Mouse (Mus musculus): Measurements from ENCODE around the gene Nkg7.

DNA sequence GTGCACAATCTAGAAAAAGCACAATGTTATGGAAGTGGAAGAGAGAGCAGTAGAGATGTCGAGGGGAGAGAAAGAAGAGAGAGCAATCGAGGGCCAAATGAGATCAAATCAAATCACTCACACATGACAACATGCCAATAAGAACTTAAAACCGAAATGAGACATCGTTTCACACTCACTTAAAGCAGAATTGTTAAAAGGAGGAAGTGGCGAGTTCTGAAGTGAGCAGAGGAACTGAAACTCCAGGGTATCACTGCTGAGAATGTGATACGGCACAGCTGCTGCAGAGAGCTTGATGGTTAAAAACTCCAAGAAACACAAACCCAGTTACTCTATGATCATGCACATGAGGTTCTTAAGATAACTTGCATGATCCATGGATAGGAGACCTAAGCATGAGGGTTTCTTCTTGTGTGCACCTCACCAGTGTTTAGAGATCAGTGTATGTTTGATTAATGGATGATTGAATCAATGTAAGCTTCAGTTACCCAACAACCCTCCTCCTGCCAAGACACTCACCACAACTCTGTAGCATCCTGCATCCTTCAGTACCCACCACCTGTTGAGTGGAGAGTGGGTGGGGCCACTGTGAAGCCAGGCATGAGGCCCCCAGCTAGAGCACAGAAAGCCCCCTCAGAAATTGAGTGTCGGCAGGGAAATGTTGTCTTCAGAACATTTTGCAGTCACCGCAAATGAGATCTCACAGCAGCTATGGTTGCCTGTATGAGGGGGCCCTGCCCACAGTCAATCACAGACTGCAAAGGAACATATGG, 44.3 kb upstream of the Nkg7 start:
- TF ChIP-seq POLR2A (IDR thresholded peaks at IDR 0.05; ENCODE audit: low read depth, low read length) (no peak), CTCF (IDR thresholded peaks at IDR 0.05; ENCODE audit: extremely low read depth, insufficient read depth, insufficient read length, insufficient replicate concordance) (no peak)
